Mouse (Mus musculus): Measurements from ENCODE around the gene Srrm4. TPM values are rescaled to one million over a fixed set of nuclear protein-coding genes. Genes with fewer than 3 reads are reported as not detected.
A peak's percentile ranks its signal among the peaks of the same experiment; 100 is the strongest.

The Srrm4 gene
- polyA plus RNA-seq, 1 experiment from 2014 or later: 0.90 TPM

- H3K36me3 ChIP-seq: no peaks in the 10 kb centered on the region
- peaks cover 5% of the 10 kb centered on the region; the same call in 1 of the 2 replicates for H3K9me3 ChIP-seq
- H3K27me3 ChIP-seq (ENCODE audit: insufficient read depth, poor library complexity, severe bottlenecking): no peaks in the 10 kb centered on the region
- WGBS: 61% methylated on average over 11 of the region's 11 CpGs
- DNase-seq (ENCODE audit: low spot score): no peak
- no peaks in the 10 kb centered on the region for H3K4me1 ChIP-seq
- H3K4me3 ChIP-seq: no peak overlapping the region
- no peak overlapping the region for H3K27ac ChIP-seq
Observed at GRCm38 (mm10) chr5:116461354-116462042, 130.1 kb downstream of the Srrm4 start.

GRCm38 (mm10) chr5:116459970-116460369 lies 131.6 kb downstream of the Srrm4 start:
- Histone ChIP-seq H3K27me3 (ENCODE audit: insufficient read depth, poor library complexity, severe bottlenecking) (0 out of 2 replicates have a peak, but pooled peaks cover 3% of the 10 kb centered on the region), H3K4me3 (no peak overlapping the region), H3K9me3 (0 out of 2 replicates have a peak, but pooled peaks cover 3% of the 10 kb centered on the region), H3K27ac (no peak overlapping the region), H3K4me1 (no peaks in the 10 kb centered on the region), H3K36me3 (no peaks in the 10 kb centered on the region)
- DNase-seq (ENCODE audit: low spot score): no peak
- WGBS: 80% methylated on average over 2 of the region's 2 CpGs

- Histone ChIP-seq H3K27me3 (ENCODE audit: insufficient read depth, poor library complexity, severe bottlenecking) (0 out of 2 replicates have a peak, but pooled peaks cover 9% of the 10 kb centered on the region), H3K4me1 (peaks cover 5% of the 10 kb centered on the region; the same call in 1 of the 2 replicates), H3K4me3 (no peak overlapping the region), H3K9me3 (no peaks in the 10 kb centered on the region), H3K36me3 (no peaks in the 10 kb centered on the region), H3K27ac (no peak overlapping the region)
- WGBS: 87% methylated on average over 7 of the region's 7 CpGs
- no peak for DNase-seq (ENCODE audit: low spot score)
Observed at GRCm38 (mm10) chr5:116457791-116458190, 133.8 kb downstream of the Srrm4 start.

GRCm38 (mm10) chr5:116456796-116457515 lies 134.7 kb downstream of the Srrm4 start:
- H3K36me3 ChIP-seq: no peaks in the 10 kb centered on the region
- peak overlapping the region; percentile 45 for H3K4me3 ChIP-seq
- H3K9me3 ChIP-seq: no peaks in the 10 kb centered on the region
- no peak overlapping the region for H3K27ac ChIP-seq
- DNase-seq (ENCODE audit: low spot score): no peak
- 0 out of 2 replicates have a peak, but pooled peaks cover 9% of the 10 kb centered on the region for H3K27me3 ChIP-seq (ENCODE audit: insufficient read depth, poor library complexity, severe bottlenecking)
- 24% methylated on average over 10 of the region's 10 CpGs for WGBS
- H3K4me1 ChIP-seq: peaks cover 5% of the 10 kb centered on the region; the same call in 1 of the 2 replicates

GRCm38 (mm10) chr5:116453401-116453851 lies 138.2 kb downstream of the Srrm4 start:
- H3K4me3 ChIP-seq: peak overlapping the region; percentile 54
- no peaks in the 10 kb centered on the region for H3K9me3 ChIP-seq
- peaks cover 31% of the 10 kb centered on the region for H3K4me1 ChIP-seq
- H3K27me3 ChIP-seq (ENCODE audit: insufficient read depth, poor library complexity, severe bottlenecking): 0 out of 2 replicates have a peak, but pooled peaks cover 9% of the 10 kb centered on the region
- H3K36me3 ChIP-seq: no peaks in the 10 kb centered on the region
- peak overlapping the region; percentile 78 for H3K27ac ChIP-seq
- peak; percentile 86 for DNase-seq (ENCODE audit: low spot score)
- 3% methylated on average over 27 of the region's 27 CpGs for WGBS

- 48% methylated on average over 8 of the region's 8 CpGs for WGBS
- no peak overlapping the region for H3K4me3 ChIP-seq
Observed at GRCm38 (mm10) chr5:116450901-116451300, 140.7 kb downstream of the Srrm4 start.

GRCm38 (mm10) chr5:116449522-116450225 lies 141.9 kb downstream of the Srrm4 start:
- H3K9me3 ChIP-seq: no peaks in the 10 kb centered on the region
- peaks cover 21% of the 10 kb centered on the region for H3K27me3 ChIP-seq (ENCODE audit: insufficient read depth, poor library complexity, severe bottlenecking)
- no peaks in the 10 kb centered on the region for H3K36me3 ChIP-seq
- peak overlapping the region; percentile 57 for H3K27ac ChIP-seq
- H3K4me3 ChIP-seq: peak overlapping the region; percentile 41
- peaks cover 50% of the 10 kb centered on the region for H3K4me1 ChIP-seq
- no peak for DNase-seq (ENCODE audit: low spot score)
- WGBS: 15% methylated on average over 8 of the region's 8 CpGs

More at GRCm38 (mm10) chr5:116450901-116451300, 140.7 kb downstream of the Srrm4 start:
- DNase-seq (ENCODE audit: low spot score): no peak
- Histone ChIP-seq H3K27me3 (ENCODE audit: insufficient read depth, poor library complexity, severe bottlenecking) (peaks cover 18% of the 10 kb centered on the region; the same call in 1 of the 2 replicates), H3K4me1 (peaks cover 49% of the 10 kb centered on the region), H3K36me3 (no peaks in the 10 kb centered on the region), H3K9me3 (no peaks in the 10 kb centered on the region), H3K27ac (peak overlapping the region; percentile 64; the same call in 1 of the 2 replicates)

- H3K27ac ChIP-seq: peak overlapping the region; percentile 57
- H3K27me3 ChIP-seq (ENCODE audit: insufficient read depth, poor library complexity, severe bottlenecking): peaks cover 28% of the 10 kb centered on the region
- peaks cover 53% of the 10 kb centered on the region for H3K4me1 ChIP-seq
- no peak for DNase-seq (ENCODE audit: low spot score)
- 2% methylated on average over 9 of the region's 11 CpGs for WGBS
- H3K9me3 ChIP-seq: no peaks in the 10 kb centered on the region
- peak overlapping the region; percentile 41 for H3K4me3 ChIP-seq
- 0 out of 2 replicates have a peak, but pooled peaks cover 7% of the 10 kb centered on the region for H3K36me3 ChIP-seq
Observed at GRCm38 (mm10) chr5:116448409-116449191, 143.0 kb downstream of the Srrm4 start.

GRCm38 (mm10) chr5:116447821-116448350 lies 143.7 kb downstream of the Srrm4 start:
- Histone ChIP-seq H3K27ac (peak overlapping the region; percentile 36; the same call in 1 of the 2 replicates), H3K27me3 (ENCODE audit: insufficient read depth, poor library complexity, severe bottlenecking) (peaks cover 34% of the 10 kb centered on the region), H3K4me3 (peak overlapping the region; percentile 37), H3K9me3 (no peaks in the 10 kb centered on the region), H3K36me3 (0 out of 2 replicates have a peak, but pooled peaks cover 7% of the 10 kb centered on the region), H3K4me1 (peaks cover 49% of the 10 kb centered on the region)
- no peak for DNase-seq (ENCODE audit: low spot score)
- 29% methylated on average over 11 of the region's 11 CpGs for WGBS

- Histone ChIP-seq H3K4me3 (peak overlapping the region; percentile 15; the same call in 1 of the 2 replicates), H3K27ac (peak overlapping the region; percentile 52), H3K9me3 (no peaks in the 10 kb centered on the region), H3K36me3 (0 out of 2 replicates have a peak, but pooled peaks cover 7% of the 10 kb centered on the region), H3K4me1 (peaks cover 51% of the 10 kb centered on the region), H3K27me3 (ENCODE audit: insufficient read depth, poor library complexity, severe bottlenecking) (peaks cover 37% of the 10 kb centered on the region)
- 34% methylated on average over 23 of the region's 23 CpGs for WGBS
- DNase-seq (ENCODE audit: low spot score): no peak
Observed at GRCm38 (mm10) chr5:116446552-116446951, 145.1 kb downstream of the Srrm4 start.

- Histone ChIP-seq H3K36me3 (0 out of 2 replicates have a peak, but pooled peaks cover 7% of the 10 kb centered on the region), H3K27me3 (ENCODE audit: insufficient read depth, poor library complexity, severe bottlenecking) (peaks cover 37% of the 10 kb centered on the region)
Observed at GRCm38 (mm10) chr5:116445634-116446367, 145.8 kb downstream of the Srrm4 start.

More at GRCm38 (mm10) chr5:116445634-116446367, 145.8 kb downstream of the Srrm4 start:
- H3K4me1 ChIP-seq: peaks cover 47% of the 10 kb centered on the region
- no peak for DNase-seq (ENCODE audit: low spot score)
- 35% methylated on average over 10 of the region's 10 CpGs for whole genome bisulfite sequencing
- no peak overlapping the region for H3K4me3 ChIP-seq
- H3K9me3 ChIP-seq: no peaks in the 10 kb centered on the region
- no peak overlapping the region for H3K27ac ChIP-seq
